ENCODE assay signal across 8 mouse cellular contexts in the genomic region with DNA sequence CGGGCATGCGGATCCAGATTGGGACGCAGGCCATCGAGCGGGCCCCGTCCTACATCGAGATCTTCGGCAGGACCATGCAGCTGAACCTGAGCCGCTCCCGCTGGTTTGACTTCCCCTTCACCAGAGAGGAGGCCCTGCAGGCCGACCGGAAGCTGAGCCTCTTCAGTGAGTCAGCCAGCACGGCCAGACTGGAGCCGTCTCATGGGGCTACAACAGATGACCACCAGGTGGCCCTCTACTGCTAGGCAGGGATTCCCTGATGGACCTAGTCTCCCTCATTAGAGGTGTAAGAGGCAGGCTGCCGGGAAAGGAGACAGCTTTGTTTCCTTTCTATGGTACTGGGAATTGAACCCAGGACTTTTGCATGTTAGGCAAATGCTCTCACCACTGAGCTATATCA.
DNase-seq lines count a peak whose midpoint lies in the region; ATAC-seq lines count a peak whose summit lies in the region.

No protein-coding gene starts in this region.

- no peak overlapping the region for H3K4me2 ChIP-seq in forebrain, embryonic 15.5 days (replicated peaks)

- no peak for ATAC-seq in forebrain, embryonic 15.5 days (replicated peaks)
- peak; percentile 78; the same call in 1 of the 2 replicates for ATAC-seq in cerebellum, adult (ENCODE audit: insufficient number of reproducible peaks, low FRiP score, low TSS enrichment)
- peak; percentile 88 for ATAC-seq in megakaryocyte-erythroid progenitor cell, adult 5-6 weeks (replicated peaks; ENCODE audit: low FRiP score, low TSS enrichment, poor library complexity, severe bottlenecking)

- no peak overlapping the region for H3K9ac ChIP-seq in forebrain, embryonic 15.5 days (replicated peaks)

- no peaks in the 10 kb centered on the region for H3K9me3 ChIP-seq in forebrain, embryonic 10.5 days
- no peaks in the 10 kb centered on the region for H3K9me3 ChIP-seq in forebrain, embryonic 15.5 days

- peak; percentile 53 for DNase-seq in forebrain, embryonic 10.5 days (ENCODE audit: extremely low spot score, low spot score)
- peak; percentile 36 to 65 for DNase-seq in frontal cortex, postnatal 10 days (ENCODE audit: low spot score in 2 of 2)
- peak; percentile 3 for DNase-seq in hindlimb bud, embryonic 11.5 days (ENCODE audit: extremely low spot score, low read depth, low spot score)
- peak; percentile 31 to 74 for DNase-seq in left cerebral cortex, adult 8-10 months (ENCODE audit: low spot score in 2 of 2)
- DNase-seq in spleen, postnatal 10 days (ENCODE audit: low spot score in 2 of 2): peak; percentile 21 to 74

- peaks cover 100% of the 10 kb centered on the region for H3K36me3 ChIP-seq in forebrain, embryonic 10.5 days (replicated peaks)
- peaks cover 96% of the 10 kb centered on the region for H3K36me3 ChIP-seq in forebrain, embryonic 15.5 days

- no peak overlapping the region for H3K4me3 ChIP-seq in forebrain, embryonic 10.5 days
- H3K4me3 ChIP-seq in forebrain, embryonic 15.5 days: no peak overlapping the region

- H3K27ac ChIP-seq in forebrain, embryonic 10.5 days: no peak overlapping the region
- H3K27ac ChIP-seq in forebrain, embryonic 15.5 days (replicated peaks): no peak overlapping the region

- no peaks in the 10 kb centered on the region for H3K4me1 ChIP-seq in forebrain, embryonic 10.5 days
- H3K4me1 ChIP-seq in forebrain, embryonic 15.5 days: no peaks in the 10 kb centered on the region

- no peaks in the 10 kb centered on the region for H3K27me3 ChIP-seq in forebrain, embryonic 10.5 days (ENCODE audit: poor library complexity, severe bottlenecking)
- H3K27me3 ChIP-seq in forebrain, embryonic 15.5 days: no peaks in the 10 kb centered on the region

- 57% methylated on average over 15 of the region's 15 CpGs for WGBS in forebrain, embryonic 10.5 days
- WGBS in forebrain, embryonic 15.5 days: 52% methylated on average over 15 of the region's 15 CpGs

Comparison
In these comparisons a context has a peak if more than half of its experiments do, and no peak if none do; other contexts are left out.
1. DNase-seq: peak in every context shown above with its lines; median percentile 53 in forebrain, embryonic 10.5 days; 52 in left cerebral cortex, adult 8-10 months; 50 in frontal cortex, postnatal 10 days; 48 in spleen, postnatal 10 days; 3 in hindlimb bud, embryonic 11.5 days.